Mouse (Mus musculus) intestine, postnatal 0 days (tissue): ENCODE measurements around the gene Tmem18. TPM values are rescaled to one million over a fixed set of nuclear protein-coding genes. Genes with fewer than 3 reads are reported as not detected.

Experiments used
- ATAC-seq: fragments of 200-750 bp; cut with Nextera tagmentation; 2 replicates; pipeline ENCODE4 v1.8.0; 2017; ENCODE audit warnings: mild to moderate bottlenecking, moderate TSS enrichment, moderate library complexity
- H3K27ac ChIP-seq: fragments of 300-500 bp; sonication (generic); 2 replicates; pipeline ENCODE4 v1.5.1; 2014; ENCODE audit warnings: mild to moderate bottlenecking, low read depth, low read length, moderate library complexity
- H3K27me3 ChIP-seq: fragments of 300-500 bp; sonication (generic); replicated peaks from 2 replicates; pipeline ENCODE4 v1.6.1; 2014; ENCODE audit warnings: low read length, mixed read lengths; ENCODE audit not compliant: control insufficient read depth, insufficient read depth
- H3K36me3 ChIP-seq: fragments of 300-500 bp; sonication (generic); 2 replicates; pipeline ENCODE4 v1.6.1; 2014; ENCODE audit warnings: mild to moderate bottlenecking, moderate library complexity; ENCODE audit not compliant: control insufficient read depth, insufficient read depth
- H3K4me1 ChIP-seq: fragments of 300-500 bp; sonication (generic); replicated peaks from 2 replicates; pipeline ENCODE4 v1.6.1; 2014; ENCODE audit warnings: antibody characterized with exemption, low read length, mixed read lengths; ENCODE audit not compliant: control insufficient read depth, insufficient read depth
- H3K4me2 ChIP-seq: fragments of 300-500 bp; sonication (generic); replicated peaks from 2 replicates; pipeline ENCODE4 v1.6.1; 2014; ENCODE audit warnings: low read depth, mild to moderate bottlenecking, moderate library complexity
- H3K4me3 ChIP-seq: fragments of 300-500 bp; sonication (generic); 2 replicates; pipeline ENCODE4 v1.5.1; 2014; ENCODE audit warnings: low read depth, low read length
- H3K9ac ChIP-seq: fragments of 300-500 bp; sonication (generic); 2 replicates; pipeline ENCODE4 v1.6.1; 2014; ENCODE audit warnings: mild to moderate bottlenecking, low read depth, low read length
- H3K9me3 ChIP-seq: fragments of 300-500 bp; sonication (generic); 2 replicates; pipeline ENCODE4 v1.6.1; 2016; ENCODE audit warnings: mixed run types; ENCODE audit not compliant: control insufficient read depth
- CTCF ChIP-seq: sonication (generic); IDR thresholded peaks from 2 replicates; pipeline ENCODE4 v1.5.1; 2016; ENCODE audit warnings: low read depth, mild to moderate bottlenecking, control low read depth, antibody characterized with exemption, moderate library complexity
- WGBS: fragments of 180-500 bp; shearing (Covaris S2); extraction: QIAGEN DNeasy Blood & Tissue Kit; methylation state at CpG from one replicate; pipeline ENCODE4 v1.1.7; 2014; 5-methylcytosine and 5-hydroxymethylcytosine counted together
- polyA plus RNA-seq: library from polyadenylated mRNA; unstranded; fragments of >200 nt; fragmentation: Nextera tagmentation; extraction: Ambion mirVana; gene quantifications from 2 replicates; pipeline ENCODE4 v1.2.1, GENCODE M21; 2015

The Tmem18 gene
- polyA plus RNA-seq: 13.3 and 13.9 TPM in 2 replicates

- Histone ChIP-seq H3K4me3 (peak within 1 kb of the TSS; percentile 62), H3K4me2 (peak within 1 kb of the TSS; percentile 92), H3K9ac (peak within 1 kb of the TSS; percentile 76), H3K27ac (peak within 1 kb of the TSS; percentile 83), H3K27me3 (no peaks in the 10 kb centered on the region), H3K9me3 (no peaks in the 10 kb centered on the region), H3K4me1 (no peaks in the 10 kb centered on the region; the same call in 1 of the 2 replicates), H3K36me3 (peaks cover 27% of the 10 kb centered on the region)
- ATAC-seq: peak; percentile 94
- WGBS: under 1% methylated on average over 35 of the region's 35 CpGs
- 0 out of 2 replicates have a peak, but pooled peaks have one; percentile 6 for TF ChIP-seq CTCF
These were observed at the start of gene Tmem18 for GRCm38 (mm10) chr12:30584356-30584740. Tmem18 (plus strand) TSS chr12:30584426.

- ATAC-seq: no peak
- Histone ChIP-seq H3K9ac (no peak overlapping the region), H3K36me3 (no peaks in the 10 kb centered on the region), H3K27me3 (no peaks in the 10 kb centered on the region), H3K4me3 (no peak overlapping the region), H3K4me2 (no peak overlapping the region), H3K4me1 (no peaks in the 10 kb centered on the region), H3K9me3 (no peaks in the 10 kb centered on the region), H3K27ac (no peak overlapping the region)
- no peak for TF ChIP-seq CTCF
These were observed 26.9 kb upstream of the Tmem18 start for GRCm38 (mm10) chr12:30557349-30557748.

- no peaks in the 10 kb centered on the region for H3K4me1 ChIP-seq
- ATAC-seq: no peak
- H3K4me2 ChIP-seq: no peak overlapping the region
- no peak overlapping the region for H3K27ac ChIP-seq
- H3K36me3 ChIP-seq: no peaks in the 10 kb centered on the region
- no peak for TF ChIP-seq CTCF
- WGBS: 12% methylated on average over 11 of the region's 11 CpGs
- H3K27me3 ChIP-seq: no peaks in the 10 kb centered on the region
- H3K9ac ChIP-seq: no peak overlapping the region
- no peak overlapping the region for H3K4me3 ChIP-seq
- H3K9me3 ChIP-seq: no peaks in the 10 kb centered on the region
These were observed 22.8 kb upstream of the Tmem18 start for GRCm38 (mm10) chr12:30561411-30561810.

DNA sequence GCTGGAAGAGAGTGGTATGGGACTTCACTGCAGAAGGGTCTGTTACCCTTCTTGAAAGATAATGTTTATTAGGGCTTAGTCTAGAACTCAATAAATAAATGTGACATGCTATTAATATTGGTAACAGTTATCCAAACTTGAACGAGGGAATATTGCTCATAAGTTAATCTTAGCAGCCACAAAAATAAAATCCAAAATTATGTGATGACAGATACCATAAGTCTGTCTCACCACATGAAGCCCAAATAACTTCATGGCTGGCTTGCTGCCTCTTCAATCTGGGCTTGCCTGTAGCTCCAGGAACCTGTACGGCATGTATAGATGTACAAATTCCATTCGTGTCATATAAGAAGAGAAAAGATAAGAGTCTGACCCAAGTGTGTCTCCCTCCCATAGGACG lies 12.2 kb upstream of the Tmem18 start:
- TF ChIP-seq CTCF: no peak
- H3K9ac ChIP-seq: no peak overlapping the region
- 50% methylated on average over 4 of the region's 4 CpGs for WGBS
- H3K9me3 ChIP-seq: no peaks in the 10 kb centered on the region
- H3K4me1 ChIP-seq: no peaks in the 10 kb centered on the region
- no peak for ATAC-seq
- no peak overlapping the region for H3K4me2 ChIP-seq
- no peaks in the 10 kb centered on the region for H3K27me3 ChIP-seq
- no peaks in the 10 kb centered on the region for H3K36me3 ChIP-seq
- H3K4me3 ChIP-seq: no peak overlapping the region
- no peak overlapping the region for H3K27ac ChIP-seq

- no peak overlapping the region for H3K4me2 ChIP-seq
- no peaks in the 10 kb centered on the region for H3K4me1 ChIP-seq
- no peaks in the 10 kb centered on the region for H3K9me3 ChIP-seq
- no peak overlapping the region for H3K27ac ChIP-seq
- no peak overlapping the region for H3K9ac ChIP-seq
- no peaks in the 10 kb centered on the region for H3K36me3 ChIP-seq
- TF ChIP-seq CTCF: no peak
- no peak for ATAC-seq
- no peaks in the 10 kb centered on the region for H3K27me3 ChIP-seq
- WGBS: 79% methylated on average over 3 of the region's 3 CpGs
- no peak overlapping the region for H3K4me3 ChIP-seq
These were observed 8.3 kb upstream of the Tmem18 start for GRCm38 (mm10) chr12:30575952-30576351.

DNA sequence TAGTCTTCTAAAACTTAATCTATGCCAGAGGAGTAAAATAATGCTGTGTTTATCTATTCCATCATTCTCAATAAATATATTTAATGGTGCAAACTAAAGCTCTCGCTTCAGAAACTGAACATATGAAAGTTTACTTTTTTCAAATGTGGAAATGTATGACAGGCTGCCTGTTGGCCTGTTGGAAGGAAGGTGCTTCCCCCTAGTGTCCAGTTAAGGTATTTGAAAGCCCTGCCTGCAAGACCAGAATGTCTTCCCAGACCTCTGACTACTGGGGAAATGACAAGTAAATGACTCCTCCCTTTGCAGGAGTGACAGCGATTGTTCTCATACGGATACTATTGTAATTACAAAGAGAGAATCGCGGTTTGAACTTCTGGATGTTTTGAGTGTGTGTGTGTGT lies 6.2 kb upstream of the Tmem18 start:
- WGBS: 7% methylated on average over 5 of the region's 5 CpGs
- no peaks in the 10 kb centered on the region for H3K4me1 ChIP-seq
- H3K4me3 ChIP-seq: no peak overlapping the region
- TF ChIP-seq CTCF: peak; percentile 93
- no peaks in the 10 kb centered on the region for H3K9me3 ChIP-seq
- H3K9ac ChIP-seq: no peak overlapping the region
- 0 out of 2 replicates have a peak, but pooled peaks have one; percentile 53 for ATAC-seq
- H3K4me2 ChIP-seq: no peak overlapping the region
- no peak overlapping the region for H3K27ac ChIP-seq
- no peaks in the 10 kb centered on the region for H3K36me3 ChIP-seq
- no peaks in the 10 kb centered on the region for H3K27me3 ChIP-seq

DNA sequence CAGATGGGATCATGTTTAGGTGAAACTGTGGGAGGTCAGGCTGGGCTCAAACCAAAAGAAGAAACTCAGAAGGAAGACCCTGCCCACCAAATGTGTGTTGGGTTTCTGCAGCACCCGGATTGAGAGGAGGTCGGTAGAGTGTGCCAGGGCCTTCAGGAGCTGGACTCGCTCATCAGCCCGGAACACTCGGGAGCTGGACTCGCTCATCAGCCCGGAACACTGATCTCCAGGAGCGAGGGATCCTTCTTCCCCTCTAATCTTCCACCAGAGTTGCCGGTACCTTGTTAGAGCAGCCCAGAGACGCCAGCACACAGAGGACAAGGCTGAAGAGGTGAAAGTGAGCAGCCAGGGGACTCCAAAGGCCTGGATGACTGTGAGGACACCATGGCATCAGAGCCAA lies 2.9 kb upstream of the Tmem18 start:
- Histone ChIP-seq H3K4me3 (no peak overlapping the region), H3K4me1 (no peaks in the 10 kb centered on the region; the same call in 1 of the 2 replicates), H3K36me3 (no peaks in the 10 kb centered on the region), H3K4me2 (no peak overlapping the region), H3K9ac (no peak overlapping the region), H3K27ac (no peak overlapping the region), H3K9me3 (no peaks in the 10 kb centered on the region), H3K27me3 (no peaks in the 10 kb centered on the region)
- TF ChIP-seq CTCF: no peak
- WGBS: 91% methylated on average over 10 of the region's 10 CpGs
- ATAC-seq: no peak
